Mouse (Mus musculus) heart, adult 2 months (tissue): ENCODE measurements at regions not wholly inside any gene's neighbourhood (a gene's known extent, or its start where the extent isn't known, plus 50 kb on each side); places are given as distances from the start of the nearest gene placed in this dataset.

ENCODE experiments used
- DNase-seq, 2 experiments: peaks; one replicate each; pipeline ENCODE4 v3.0.0; 2021
- H3K27ac ChIP-seq: fragments of 200-600 bp; 2 replicates; pipeline ENCODE4 v1.8.1; 2022
- H3K27me3 ChIP-seq: fragments of 200-500 bp; 2 replicates; pipeline ENCODE4 v1.6.1; 2012; ENCODE audit warnings: mild to moderate bottlenecking, low read length, inconsistent platforms, mixed read lengths; ENCODE audit not compliant: control insufficient read depth, insufficient read depth
- H3K36me3 ChIP-seq: fragments of 200-500 bp; 2 replicates; pipeline ENCODE4 v1.6.1; 2012; ENCODE audit warnings: low read length, inconsistent platforms; ENCODE audit not compliant: control insufficient read depth, insufficient read depth
- H3K4me1 ChIP-seq: fragments of 200-500 bp; 2 replicates; pipeline ENCODE4 v1.6.1; 2011; ENCODE audit warnings: low read length; ENCODE audit not compliant: control insufficient read depth, insufficient read depth
- H3K4me3 ChIP-seq: fragments of 200-600 bp; 2 replicates; pipeline ENCODE4 v1.8.1; 2022
- H3K79me2 ChIP-seq: fragments of 200-500 bp; replicated peaks from 2 replicates; pipeline ENCODE4 v1.6.1; 2012; ENCODE audit warnings: mild to moderate bottlenecking, inconsistent platforms, low read length, moderate library complexity, mixed read lengths; ENCODE audit not compliant: control insufficient read depth, insufficient read depth
- H3K9ac ChIP-seq: fragments of 200-500 bp; 2 replicates; pipeline ENCODE4 v1.6.1; 2012; ENCODE audit warnings: low read depth, mild to moderate bottlenecking, control low read depth, inconsistent platforms, low read length, mixed read lengths
- CTCF ChIP-seq: fragments of 200-600 bp; IDR thresholded peaks from 2 replicates; pipeline ENCODE4 v1.8.1; 2022; ENCODE audit warnings: antibody characterized with exemption, mild to moderate bottlenecking, moderate library complexity
- EP300 ChIP-seq: fragments of 200-500 bp; IDR thresholded peaks from 2 replicates; pipeline ENCODE4 v1.6.1; 2011; ENCODE audit warnings: low read depth, low read length, control low read depth; ENCODE audit not compliant: insufficient read depth
- POLR2A ChIP-seq: fragments of 200-500 bp; IDR thresholded peaks from 2 replicates; pipeline ENCODE4 v1.6.1; 2011; ENCODE audit warnings: mild to moderate bottlenecking, low read depth, low read length, control low read depth; ENCODE audit not compliant: insufficient read depth
- WGBS: fragments of 180-500 bp; shearing (Covaris S2); methylation state at CpG from one replicate; pipeline ENCODE4 v1.1.7; 2018; 5-methylcytosine and 5-hydroxymethylcytosine counted together
- intact Hi-C: fragments of 180-260 bp; cut with DNase I; formaldehyde crosslinking; loops from one replicate; pipeline ENCODE4 v1.15.1; 2025

DNA sequence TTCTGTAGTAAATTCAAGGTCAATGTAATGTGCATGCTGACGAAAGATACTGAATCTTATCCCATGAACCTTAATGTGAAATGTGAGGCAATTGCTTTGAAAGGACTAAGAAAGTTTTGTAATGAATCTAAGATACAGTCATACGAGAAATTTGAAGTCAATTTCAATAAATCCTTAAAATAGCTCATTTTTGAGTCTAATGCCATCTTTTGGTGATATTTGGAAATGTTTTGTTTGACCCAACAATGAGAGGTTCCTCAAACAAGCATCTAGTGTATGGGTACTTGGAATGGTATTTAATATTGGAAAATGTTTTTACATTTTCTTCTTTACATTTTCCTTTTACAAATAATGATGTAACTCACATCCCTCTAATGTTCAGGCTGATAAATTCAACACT, 656.8 kb upstream of the Tpm3-rs7 start:
- no peak overlapping the region for H3K9ac ChIP-seq
- no peaks in the 10 kb centered on the region for H3K79me2 ChIP-seq
- intact Hi-C loops = no loop called here
- H3K27me3 ChIP-seq = no peaks in the 10 kb centered on the region
- no peak for DNase-seq
- no peaks in the 10 kb centered on the region for H3K4me1 ChIP-seq
- no peak overlapping the region for H3K27ac ChIP-seq
- TF ChIP-seq POLR2A = no peak
- TF ChIP-seq CTCF = no peak
- no peak for TF ChIP-seq EP300
- no peaks in the 10 kb centered on the region for H3K36me3 ChIP-seq
- H3K4me3 ChIP-seq = no peak overlapping the region
- WGBS = 61% methylated on average over 2 of the region's 2 CpGs

DNA sequence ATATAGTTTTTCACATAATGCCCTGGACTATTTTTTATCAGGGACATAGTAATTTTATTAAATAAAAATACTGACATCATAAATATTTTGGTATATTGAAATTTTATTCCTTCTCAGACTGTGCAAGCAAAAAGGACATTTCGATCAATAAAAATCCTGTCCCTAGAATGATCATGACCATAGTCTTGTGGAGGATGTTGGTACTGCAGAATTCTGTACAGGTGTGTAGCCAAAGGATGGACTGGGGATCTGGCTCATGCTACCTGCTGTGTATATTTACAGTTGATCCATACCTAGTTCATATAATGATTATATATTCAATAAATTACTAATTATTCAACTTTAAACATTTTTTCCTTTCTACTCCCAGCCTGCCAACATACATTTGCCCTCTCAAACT, 654.6 kb upstream of the Tpm3-rs7 start:
- H3K79me2 ChIP-seq = no peaks in the 10 kb centered on the region
- H3K27me3 ChIP-seq = no peaks in the 10 kb centered on the region
- H3K4me1 ChIP-seq = no peaks in the 10 kb centered on the region
- no peaks in the 10 kb centered on the region for H3K36me3 ChIP-seq
- 87% methylated on average over 1 of the region's 1 CpGs for WGBS
- H3K9ac ChIP-seq = no peak overlapping the region
- no peak for TF ChIP-seq CTCF
- no peak for TF ChIP-seq POLR2A
- TF ChIP-seq EP300 = no peak
- H3K27ac ChIP-seq = no peak overlapping the region
- H3K4me3 ChIP-seq = no peak overlapping the region
- no peak for DNase-seq
- intact Hi-C loops = no loop called here

DNA sequence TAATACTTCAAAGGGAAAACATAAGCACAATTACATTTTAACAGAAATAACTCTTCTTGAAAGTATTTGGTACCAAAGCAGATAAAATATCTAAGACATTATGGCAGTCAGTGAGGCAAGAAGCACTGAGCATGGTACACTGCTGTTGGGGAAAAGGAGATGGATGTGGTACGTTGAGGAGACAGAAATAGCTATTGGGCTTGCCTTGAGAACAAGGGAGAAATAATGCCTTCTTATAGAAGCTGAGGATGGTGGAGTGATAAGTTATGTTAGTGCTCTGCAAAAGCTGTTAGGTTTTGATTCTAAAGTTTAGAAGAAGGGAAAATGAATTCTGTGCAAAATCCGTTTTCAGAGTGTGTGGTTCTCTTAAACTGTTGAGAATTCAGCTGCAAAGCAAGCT, 633.7 kb upstream of the Tpm3-rs7 start:
- Histone ChIP-seq H3K79me2 (no peaks in the 10 kb centered on the region), H3K4me1 (no peaks in the 10 kb centered on the region), H3K4me3 (no peak overlapping the region), H3K27me3 (no peaks in the 10 kb centered on the region), H3K9ac (no peak overlapping the region), H3K36me3 (no peaks in the 10 kb centered on the region), H3K27ac (no peak overlapping the region)
- TF ChIP-seq EP300 = no peak
- TF ChIP-seq CTCF = no peak
- TF ChIP-seq POLR2A = no peak
- intact Hi-C loops = no loop called here
- WGBS = 45% methylated on average over 2 of the region's 2 CpGs
- no peak for DNase-seq

DNA sequence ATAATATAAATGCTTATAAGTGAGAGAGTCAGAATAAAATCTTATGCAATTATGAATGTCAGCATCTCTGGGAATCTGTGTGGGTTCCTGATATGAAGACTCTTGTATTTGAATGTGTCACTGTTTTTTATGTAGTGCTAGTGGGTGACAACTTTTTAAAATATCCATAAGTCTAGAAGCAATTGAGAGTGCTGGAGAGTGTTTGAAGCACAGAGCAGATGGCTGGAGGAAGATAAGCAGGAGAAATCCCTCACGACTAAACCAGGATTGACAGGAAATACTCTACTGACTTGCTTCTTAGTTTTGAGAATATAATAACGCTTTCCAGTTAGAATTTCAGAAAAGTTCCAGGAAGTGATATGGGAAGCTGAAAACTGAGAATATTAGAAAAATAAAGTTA, 628.4 kb upstream of the Tpm3-rs7 start:
- no peaks in the 10 kb centered on the region for H3K4me1 ChIP-seq
- H3K36me3 ChIP-seq = no peaks in the 10 kb centered on the region
- no peak for TF ChIP-seq CTCF
- no peak for TF ChIP-seq EP300
- TF ChIP-seq POLR2A = no peak
- no peak overlapping the region for H3K9ac ChIP-seq
- 24% methylated on average over 2 of the region's 2 CpGs for WGBS
- DNase-seq = no peak
- intact Hi-C loops = no loop called here
- H3K4me3 ChIP-seq = no peak overlapping the region
- H3K27me3 ChIP-seq = no peaks in the 10 kb centered on the region
- no peaks in the 10 kb centered on the region for H3K79me2 ChIP-seq
- H3K27ac ChIP-seq = no peak overlapping the region

DNA sequence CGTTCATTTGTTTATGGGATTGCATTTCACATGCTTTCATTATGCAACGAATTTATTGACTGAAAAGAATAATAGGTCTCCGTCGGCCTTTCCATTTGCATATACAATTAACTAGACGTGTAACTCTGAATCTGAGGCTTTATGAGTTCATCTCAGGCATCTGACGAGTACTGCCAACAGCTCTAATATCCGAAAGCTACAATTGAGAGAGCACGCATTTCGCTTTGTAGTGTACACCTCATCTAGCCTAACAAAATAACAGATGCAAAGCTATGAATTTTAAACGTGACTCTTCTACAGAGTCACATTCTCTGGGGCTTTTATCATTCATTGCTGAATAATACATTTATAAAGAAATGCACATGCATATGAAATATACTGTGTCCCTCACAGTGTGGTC, 594.9 kb upstream of the Tpm3-rs7 start:
- TF ChIP-seq CTCF (no peak), EP300 (no peak), POLR2A (no peak)
- no peaks in the 10 kb centered on the region for H3K36me3 ChIP-seq
- intact Hi-C loops = no loop called here
- H3K27me3 ChIP-seq = no peaks in the 10 kb centered on the region
- H3K9ac ChIP-seq = no peak overlapping the region
- no peaks in the 10 kb centered on the region for H3K79me2 ChIP-seq
- 75% methylated on average over 10 of the region's 10 CpGs for WGBS
- no peak overlapping the region for H3K27ac ChIP-seq
- no peak overlapping the region for H3K4me3 ChIP-seq
- DNase-seq = no peak
- no peaks in the 10 kb centered on the region for H3K4me1 ChIP-seq
